Mouse (Mus musculus) monocyte, adult 5-6 weeks (primary cell): ENCODE measurements at regions not wholly inside any gene's neighbourhood (a gene's known extent, or its start where the extent isn't known, plus 50 kb on each side); places are given as distances from the start of the nearest gene placed in this dataset.

Experiments
- ATAC-seq: fragments of 153-309, 156-312 bp; replicated peaks from 2 replicates; pipeline ENCODE4 v1.8.0; 2017; ENCODE audit warnings: mild to moderate bottlenecking; ENCODE audit not compliant: low TSS enrichment, insufficient number of reproducible peaks, severe bottlenecking, poor library complexity, low FRiP score

GRCm38 (mm10) chr6:51790293-51790692 lies 222.1 kb downstream of the Skap2 start:
- ATAC-seq, result no peak

- ATAC-seq, result no peak
Observed at GRCm38 (mm10) chr6:51790693-51791092, 221.7 kb downstream of the Skap2 start.

GRCm38 (mm10) chr6:51795300-51795699 lies 217.0 kb downstream of the Skap2 start:
- 0 out of 2 replicates have a peak, but pooled peaks have one; percentile 43 for ATAC-seq

GRCm38 (mm10) chr6:51798577-51799240 lies 213.6 kb downstream of the Skap2 start:
- no peak for ATAC-seq

- no peak for ATAC-seq
Observed at GRCm38 (mm10) chr6:51805656-51806055, 206.7 kb downstream of the Skap2 start.
